Mouse (Mus musculus): Measurements from ENCODE around the gene Parp2.
"Not testable (repeated sequence)": the region's sequence is repeated elsewhere in the genome, so short reads cannot be mapped to it uniquely, and the experiment has no call there.

Gene Parp2

GRCm38 (mm10) chr14:50807487-50808072 is at the start of gene Parp2, which contains the start of gene Ccnb1ip1:
Gene Parp2, plus strand, starts transcription at chr14:50807841.
Gene Ccnb1ip1, minus strand, starts transcription at chr14:50807732.
- peak; percentile 99 for DNase-seq (ENCODE audit: low read depth, low spot score)

GRCm38 (mm10) chr14:50758416-50759085 is 49.1 kb upstream of the Parp2 start:
- DNase-seq (ENCODE audit: low read depth, low spot score): peak; percentile 43

GRCm38 (mm10) chr14:50765736-50766135 is 41.9 kb upstream of the Parp2 start:
- DNase-seq (ENCODE audit: low read depth, low spot score): no peak

GRCm38 (mm10) chr14:50771342-50771741 is 36.3 kb upstream of the Parp2 start:
- no peak for DNase-seq (ENCODE audit: low read depth, low spot score)

- no peak for DNase-seq (ENCODE audit: low read depth, low spot score)
Measured at GRCm38 (mm10) chr14:50782166-50782565, 25.5 kb upstream of the Parp2 start.

GRCm38 (mm10) chr14:50784391-50785250 is 23.0 kb upstream of the Parp2 start:
- DNase-seq (ENCODE audit: low read depth, low spot score): no peak

- peak; percentile 82 for DNase-seq (ENCODE audit: low read depth, low spot score)
Measured at GRCm38 (mm10) chr14:50785251-50785637, 22.4 kb upstream of the Parp2 start, which contains the start of gene Ttc5. Gene Ttc5, minus strand, starts transcription at chr14:50785519.

GRCm38 (mm10) chr14:50788157-50788556 is 19.5 kb upstream of the Parp2 start:
- no peak for DNase-seq (ENCODE audit: low read depth, low spot score)

- no peak for DNase-seq (ENCODE audit: low read depth, low spot score)
Measured at GRCm38 (mm10) chr14:50795261-50795935, 12.2 kb upstream of the Parp2 start.

GRCm38 (mm10) chr14:50795965-50796364 is 11.7 kb upstream of the Parp2 start:
- DNase-seq (ENCODE audit: low read depth, low spot score): no peak

- DNase-seq (ENCODE audit: low read depth, low spot score): no peak
Measured at GRCm38 (mm10) chr14:50796464-50796863, 11.2 kb upstream of the Parp2 start.

- no peak for DNase-seq (ENCODE audit: low read depth, low spot score)
Measured at GRCm38 (mm10) chr14:50798512-50798911, 9.1 kb upstream of the Parp2 start.

- DNase-seq (ENCODE audit: low read depth, low spot score): no peak
Measured at GRCm38 (mm10) chr14:50799502-50800259, 8.0 kb upstream of the Parp2 start.

- DNase-seq (ENCODE audit: low read depth, low spot score): no peak
Measured at GRCm38 (mm10) chr14:50802441-50802840, 5.2 kb upstream of the Parp2 start.

GRCm38 (mm10) chr14:50802843-50803562 is 4.6 kb upstream of the Parp2 start:
- DNase-seq (ENCODE audit: low read depth, low spot score): no peak

- no peak for DNase-seq (ENCODE audit: low read depth, low spot score)
Measured at GRCm38 (mm10) chr14:50804683-50805082, 3.0 kb upstream of the Parp2 start.

GRCm38 (mm10) chr14:50806469-50806868 is 1.2 kb upstream of the Parp2 start:
- DNase-seq (ENCODE audit: low read depth, low spot score): not testable (repeated sequence)

GRCm38 (mm10) chr14:50813060-50813459 is 5.4 kb downstream of the Parp2 start:
- no peak for DNase-seq (ENCODE audit: low read depth, low spot score)

- no peak for DNase-seq (ENCODE audit: low read depth, low spot score)
Measured at GRCm38 (mm10) chr14:50823240-50823639, 15.6 kb downstream of the Parp2 start.

GRCm38 (mm10) chr14:50824219-50824618 is 16.6 kb downstream of the Parp2 start:
- peak; percentile 28 for DNase-seq (ENCODE audit: low read depth, low spot score)

All from telencephalon, adult 2 months (tissue).